Mouse (Mus musculus) intestine, embryonic 16.5 days (tissue): ENCODE results near the gene Lrrc58. TPM values are rescaled to one million over a fixed set of nuclear protein-coding genes. Genes with fewer than 3 reads are reported as not detected.

Experiments
- ATAC-seq: fragments of 200-750 bp; cut with Nextera tagmentation; 2 replicates; pipeline ENCODE4 v1.8.0; 2017; ENCODE audit warnings: moderate TSS enrichment, moderate library complexity
- H3K27ac ChIP-seq: fragments of 300-500 bp; sonication (generic); 2 replicates; pipeline ENCODE4 v1.5.1; 2014; ENCODE audit warnings: mild to moderate bottlenecking, low read length
- H3K27me3 ChIP-seq: fragments of 300-500 bp; sonication (generic); replicated peaks from 2 replicates; pipeline ENCODE4 v1.6.1; 2014; ENCODE audit warnings: low read length, control low read depth, mixed read lengths; ENCODE audit not compliant: control insufficient read depth, insufficient read depth
- H3K36me3 ChIP-seq: fragments of 300-500 bp; sonication (generic); 2 replicates; pipeline ENCODE4 v1.6.1; 2014; ENCODE audit warnings: low read length, control low read depth; ENCODE audit not compliant: control insufficient read depth, insufficient read depth
- H3K4me1 ChIP-seq: fragments of 300-500 bp; sonication (generic); 2 replicates; pipeline ENCODE4 v1.6.1; 2014; ENCODE audit warnings: low read length, control low read depth, mixed read lengths; ENCODE audit not compliant: control insufficient read depth, insufficient read depth
- H3K4me2 ChIP-seq: fragments of 300-500 bp; sonication (generic); 2 replicates; pipeline ENCODE4 v1.6.1; 2014; ENCODE audit warnings: low read depth, low read length, control low read depth
- H3K4me3 ChIP-seq: fragments of 300-500 bp; sonication (generic); 2 replicates; pipeline ENCODE4 v1.5.1; 2014; ENCODE audit warnings: mild to moderate bottlenecking, low read length
- H3K9ac ChIP-seq: fragments of 300-500 bp; sonication (generic); 2 replicates; pipeline ENCODE4 v1.6.1; 2014; ENCODE audit warnings: low read depth, low read length
- H3K9me3 ChIP-seq: fragments of 300-500 bp; sonication (generic); 2 replicates; pipeline ENCODE4 v1.6.1; 2016; ENCODE audit warnings: low read length, control low read depth; ENCODE audit not compliant: control insufficient read depth
- WGBS: fragments of 180-500 bp; shearing (Covaris S2); extraction: QIAGEN DNeasy Blood & Tissue Kit; methylation state at CpG from one replicate; pipeline ENCODE4 v1.1.7; 2014; 5-methylcytosine and 5-hydroxymethylcytosine counted together
- polyA plus RNA-seq: library from polyadenylated mRNA; unstranded; fragments of >200 nt; fragmentation: Nextera tagmentation; extraction: Ambion mirVana; gene quantifications from 2 replicates; pipeline ENCODE4 v1.2.1, GENCODE M21; 2015

The Lrrc58 gene
- polyA plus RNA-seq, 1 experiment from 2014 or later = 33.5 TPM

DNA sequence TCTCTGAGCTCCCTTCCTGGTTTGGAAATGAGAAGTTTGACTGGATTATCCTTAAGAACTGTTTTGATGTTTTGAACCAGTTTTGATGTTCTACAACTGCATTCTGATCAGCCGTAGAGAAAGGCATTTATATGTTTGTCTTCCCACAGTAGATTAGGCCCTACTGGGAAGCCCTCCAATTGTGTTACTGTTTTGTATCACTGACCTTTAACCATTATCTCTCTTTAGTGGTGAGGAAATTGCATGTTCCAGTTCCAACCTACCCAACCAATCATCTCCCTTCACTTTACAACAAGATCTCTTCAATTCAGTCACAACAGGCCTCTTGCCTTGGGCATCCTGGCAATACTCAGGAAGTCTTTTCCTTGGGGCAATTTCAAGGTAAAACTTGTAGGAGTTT is 42.9 kb downstream of the Lrrc58 start:
- Histone ChIP-seq H3K9ac (no peak overlapping the region), H3K9me3 (no peaks in the 10 kb centered on the region), H3K36me3 (no peaks in the 10 kb centered on the region), H3K27ac (no peak overlapping the region), H3K4me3 (no peak overlapping the region), H3K27me3 (no peaks in the 10 kb centered on the region), H3K4me2 (no peak overlapping the region), H3K4me1 (peaks cover 2% of the 10 kb centered on the region; the same call in 1 of the 2 replicates)
- no peak for ATAC-seq
- 69% methylated on average over 1 of the region's 1 CpGs for WGBS

DNA sequence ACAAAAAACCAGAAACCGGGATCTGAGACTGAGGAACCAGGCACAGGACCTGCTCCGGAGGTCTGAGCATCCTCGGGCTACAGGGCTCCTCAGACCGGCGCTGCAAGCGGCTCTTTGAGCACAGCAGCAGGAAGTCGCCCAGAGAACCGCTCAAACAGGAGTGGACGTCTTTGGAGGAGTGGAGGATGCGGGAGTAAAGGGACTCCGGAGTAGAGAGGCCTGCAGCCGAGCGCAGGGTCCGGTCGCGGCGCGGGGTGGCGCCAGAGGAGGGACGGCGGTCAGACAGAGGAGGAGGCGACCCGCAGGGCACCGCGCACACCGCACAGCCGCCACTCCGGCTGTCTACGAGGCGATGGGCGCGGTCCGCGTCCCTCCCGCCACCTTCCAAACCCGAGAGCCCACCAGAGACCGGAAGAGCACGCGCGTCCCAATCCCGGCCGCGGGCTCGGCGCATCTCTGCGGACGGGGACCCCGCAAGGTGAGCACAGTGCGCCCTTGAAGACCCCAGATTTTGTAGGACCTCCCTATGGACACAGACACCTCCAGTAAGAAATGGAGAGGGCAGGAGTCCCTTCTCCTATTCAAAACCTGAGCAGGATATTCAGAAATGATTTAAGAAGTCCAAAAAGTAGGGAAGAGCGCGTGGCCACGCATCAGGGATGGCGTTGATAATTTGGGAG is 48.1 kb downstream of the Lrrc58 start, which contains the start of gene Gpr156:
Gpr156 (plus strand) TSS at position 359 of the 680 bp plus-strand sequence.
- H3K36me3 ChIP-seq = no peaks in the 10 kb centered on the region
- H3K9ac ChIP-seq = peak within 1 kb of the TSS; percentile 66
- WGBS = 2% methylated on average over 53 of the region's 53 CpGs
- H3K27ac ChIP-seq = no peak within 1 kb of the TSS
- H3K27me3 ChIP-seq = no peaks in the 10 kb centered on the region
- no peaks in the 10 kb centered on the region for H3K9me3 ChIP-seq
- ATAC-seq = peak; percentile 90
- H3K4me1 ChIP-seq = peaks cover 3% of the 10 kb centered on the region; the same call in 1 of the 2 replicates
- peak within 1 kb of the TSS; percentile 55 for H3K4me3 ChIP-seq
- peak within 1 kb of the TSS; percentile 95 for H3K4me2 ChIP-seq

DNA sequence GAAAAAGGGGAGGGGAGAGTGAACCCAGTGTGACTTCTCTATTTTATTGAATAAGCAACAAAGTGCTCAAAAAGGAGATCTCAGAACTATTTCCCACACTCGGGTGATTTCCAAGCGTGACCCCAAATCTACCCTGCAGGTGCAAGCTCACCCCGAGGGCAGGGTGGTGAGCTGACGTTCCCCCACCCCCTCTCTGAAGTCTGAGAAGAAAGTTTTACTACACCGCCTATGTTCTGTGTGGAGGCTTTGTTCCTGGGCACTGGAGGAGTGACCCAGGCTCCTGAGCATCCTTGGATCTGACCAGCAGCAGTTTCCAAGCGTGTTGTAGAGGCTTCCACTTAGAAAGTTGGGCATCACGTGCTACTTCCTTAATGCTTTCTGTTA is 48.6 kb downstream of the Lrrc58 start:
- no peak overlapping the region for H3K9ac ChIP-seq
- no peak overlapping the region for H3K4me3 ChIP-seq
- H3K4me2 ChIP-seq = peak overlapping the region; percentile 95
- H3K36me3 ChIP-seq = no peaks in the 10 kb centered on the region
- H3K27me3 ChIP-seq = no peaks in the 10 kb centered on the region
- no peaks in the 10 kb centered on the region for H3K9me3 ChIP-seq
- WGBS = 27% methylated on average over 7 of the region's 7 CpGs
- H3K4me1 ChIP-seq = peaks cover 3% of the 10 kb centered on the region; the same call in 1 of the 2 replicates
- H3K27ac ChIP-seq = no peak overlapping the region
- ATAC-seq = no peak

DNA sequence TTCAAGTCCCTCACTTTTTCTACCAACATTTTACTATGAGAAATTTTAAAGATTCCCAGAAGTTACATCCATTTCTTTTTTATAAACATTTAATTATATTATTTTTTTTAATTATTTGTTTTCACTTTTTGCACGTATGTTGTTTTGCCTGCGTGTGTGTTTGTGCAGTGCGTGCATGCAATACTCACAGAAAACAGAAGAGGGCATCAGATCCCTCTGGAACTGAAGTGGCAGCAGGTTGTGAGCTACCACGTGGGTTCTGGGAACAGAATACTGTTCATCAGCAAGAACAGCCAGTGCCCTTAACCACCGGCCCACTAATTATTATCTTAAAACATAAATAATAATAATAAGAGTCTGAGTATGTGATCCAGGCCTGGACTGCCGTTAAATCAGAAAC is 50.8 kb downstream of the Lrrc58 start:
- Histone ChIP-seq H3K9ac (no peak overlapping the region), H3K9me3 (no peaks in the 10 kb centered on the region), H3K4me2 (no peak overlapping the region), H3K36me3 (no peaks in the 10 kb centered on the region), H3K4me3 (no peak overlapping the region), H3K27me3 (no peaks in the 10 kb centered on the region), H3K4me1 (peaks cover 3% of the 10 kb centered on the region; the same call in 1 of the 2 replicates), H3K27ac (no peak overlapping the region)
- no peak for ATAC-seq
- WGBS = 85% methylated on average over 6 of the region's 6 CpGs

DNA sequence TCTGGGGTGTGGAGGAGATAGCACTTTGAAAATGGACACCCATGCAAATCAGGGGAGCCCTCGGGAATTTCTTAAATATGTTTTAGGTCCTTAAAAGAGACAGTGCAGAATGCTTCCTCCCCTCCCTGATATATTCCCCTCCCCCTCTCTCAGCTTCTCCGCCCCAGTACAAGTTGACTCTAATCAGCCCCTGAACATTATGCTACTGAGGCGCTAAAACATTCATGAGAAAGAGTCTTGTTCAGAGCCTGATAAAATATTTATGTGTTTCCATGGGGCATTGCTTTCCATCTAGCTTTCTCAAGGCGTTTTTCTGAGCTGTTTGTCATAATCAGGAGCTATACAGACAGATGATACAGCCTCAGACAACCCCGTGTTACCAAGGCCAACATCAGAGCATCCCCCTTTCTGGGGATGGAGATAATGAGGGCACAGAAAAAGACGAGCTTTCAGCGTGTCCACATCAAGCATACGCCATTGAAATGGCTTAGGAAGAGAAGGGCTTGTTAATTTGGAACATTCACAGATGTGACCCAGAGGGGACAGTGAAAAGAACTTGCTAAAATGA is 52.7 kb downstream of the Lrrc58 start:
- WGBS = 66% methylated on average over 8 of the region's 8 CpGs
- H3K4me2 ChIP-seq = no peak overlapping the region
- no peak overlapping the region for H3K27ac ChIP-seq
- H3K4me3 ChIP-seq = no peak overlapping the region
- no peaks in the 10 kb centered on the region for H3K36me3 ChIP-seq
- H3K9me3 ChIP-seq = no peaks in the 10 kb centered on the region
- ATAC-seq = no peak
- H3K9ac ChIP-seq = no peak overlapping the region
- no peaks in the 10 kb centered on the region for H3K27me3 ChIP-seq
- H3K4me1 ChIP-seq = peaks cover 2% of the 10 kb centered on the region; the same call in 1 of the 2 replicates

DNA sequence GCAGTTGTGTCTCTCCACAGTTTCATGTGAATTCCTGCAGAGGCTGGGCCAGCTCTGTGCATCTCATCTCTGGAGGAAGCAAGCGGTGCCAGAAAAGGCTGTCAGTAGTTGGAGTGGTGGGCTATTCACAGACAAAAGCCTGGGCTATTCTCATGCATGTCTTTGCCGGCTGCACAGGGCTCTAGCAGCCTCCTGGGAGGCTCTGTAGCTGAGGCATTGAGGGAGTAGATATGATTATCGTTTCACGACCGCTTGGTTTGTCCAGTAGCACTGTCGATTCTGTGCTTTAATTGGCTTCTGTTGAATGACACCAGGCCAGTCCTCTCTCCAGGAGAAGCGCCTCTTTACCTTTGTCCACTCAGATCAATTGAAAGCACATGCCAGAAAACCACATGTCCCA is 57.9 kb downstream of the Lrrc58 start:
- no peak overlapping the region for H3K4me3 ChIP-seq
- no peaks in the 10 kb centered on the region for H3K36me3 ChIP-seq
- no peak for ATAC-seq
- no peaks in the 10 kb centered on the region for H3K4me1 ChIP-seq
- no peaks in the 10 kb centered on the region for H3K9me3 ChIP-seq
- no peak overlapping the region for H3K27ac ChIP-seq
- H3K27me3 ChIP-seq = no peaks in the 10 kb centered on the region
- no peak overlapping the region for H3K9ac ChIP-seq
- H3K4me2 ChIP-seq = no peak overlapping the region
- 59% methylated on average over 7 of the region's 7 CpGs for WGBS

DNA sequence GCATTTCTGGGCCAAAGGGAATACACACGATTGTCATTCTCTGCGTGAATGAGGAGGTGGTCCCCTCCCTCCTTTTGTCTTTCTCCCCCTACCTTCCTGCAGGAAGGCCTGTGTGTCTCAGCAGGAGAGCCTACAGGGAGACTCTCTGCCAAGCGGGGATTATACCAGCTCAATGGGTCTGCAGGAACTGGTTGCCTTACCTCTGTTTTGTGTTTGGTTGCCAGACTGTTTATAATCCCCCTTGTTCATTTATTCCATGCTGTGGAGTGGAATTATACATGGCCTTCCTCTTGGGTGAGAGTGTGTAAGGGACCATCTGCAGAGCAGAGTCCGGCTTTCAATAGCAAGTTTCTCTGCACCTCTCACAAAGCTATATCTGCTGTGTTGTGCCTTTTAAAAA is 58.9 kb downstream of the Lrrc58 start:
- H3K27ac ChIP-seq = no peak overlapping the region
- ATAC-seq = no peak
- H3K4me2 ChIP-seq = no peak overlapping the region
- H3K9me3 ChIP-seq = no peaks in the 10 kb centered on the region
- no peaks in the 10 kb centered on the region for H3K27me3 ChIP-seq
- WGBS = 50% methylated on average over 4 of the region's 4 CpGs
- no peak overlapping the region for H3K9ac ChIP-seq
- no peaks in the 10 kb centered on the region for H3K4me1 ChIP-seq
- H3K36me3 ChIP-seq = no peaks in the 10 kb centered on the region
- no peak overlapping the region for H3K4me3 ChIP-seq

DNA sequence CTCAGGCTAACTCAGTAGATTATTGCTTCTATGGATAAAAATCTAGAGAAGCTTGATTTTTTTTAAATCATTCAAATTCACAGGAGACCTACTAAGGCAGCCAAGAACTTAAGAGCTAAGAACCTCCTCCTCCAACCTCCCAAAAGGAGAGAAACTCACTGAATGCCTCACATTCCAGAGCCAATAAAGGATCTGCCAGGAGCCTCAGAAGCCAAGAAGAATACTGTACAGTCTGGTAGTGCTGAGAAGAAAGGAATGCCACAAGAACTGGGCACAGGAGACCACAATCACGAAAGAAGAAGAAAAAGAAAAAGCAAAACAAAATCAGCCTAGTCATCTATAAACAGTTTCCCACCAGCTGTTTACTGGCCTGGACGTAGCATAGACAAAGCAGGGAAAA is 60.8 kb downstream of the Lrrc58 start:
- WGBS = 46% methylated on average over 2 of the region's 2 CpGs
- no peaks in the 10 kb centered on the region for H3K36me3 ChIP-seq
- no peaks in the 10 kb centered on the region for H3K27me3 ChIP-seq

DNA sequence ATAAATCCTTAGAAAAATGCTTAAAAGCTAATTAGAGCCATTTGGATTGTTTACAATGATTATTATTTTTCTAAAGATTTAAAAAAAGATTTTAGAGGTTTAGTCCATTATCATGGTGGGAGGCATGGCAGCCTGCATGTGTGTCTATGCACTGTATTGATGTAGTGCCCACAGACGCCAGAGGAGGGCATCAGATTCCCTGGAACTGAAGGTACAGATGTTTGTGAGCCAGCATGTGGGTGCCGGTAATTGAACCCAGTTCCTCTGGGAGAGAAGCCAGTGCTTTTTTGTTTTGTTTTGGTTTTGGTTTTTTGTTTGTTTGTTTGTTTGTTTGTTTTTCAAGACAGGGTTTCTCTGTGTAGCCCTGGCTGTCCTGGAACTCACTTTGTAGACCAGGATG is 61.4 kb downstream of the Lrrc58 start:
- WGBS = 87% methylated on average over 2 of the region's 2 CpGs
- H3K36me3 ChIP-seq = no peaks in the 10 kb centered on the region
- no peak for ATAC-seq

More for the DNA sequence above, 60.8 kb downstream of the Lrrc58 start:
- no peak overlapping the region for H3K27ac ChIP-seq
- H3K4me1 ChIP-seq = no peaks in the 10 kb centered on the region
- no peak overlapping the region for H3K4me2 ChIP-seq
- no peak overlapping the region for H3K4me3 ChIP-seq
- no peaks in the 10 kb centered on the region for H3K9me3 ChIP-seq
- ATAC-seq = no peak
- no peak overlapping the region for H3K9ac ChIP-seq

More for the DNA sequence above, 61.4 kb downstream of the Lrrc58 start:
- no peaks in the 10 kb centered on the region for H3K27me3 ChIP-seq
- H3K9ac ChIP-seq = no peak overlapping the region
- H3K4me2 ChIP-seq = no peak overlapping the region
- H3K4me3 ChIP-seq = no peak overlapping the region
- no peaks in the 10 kb centered on the region for H3K4me1 ChIP-seq
- no peak overlapping the region for H3K27ac ChIP-seq
- no peaks in the 10 kb centered on the region for H3K9me3 ChIP-seq
